Mouse (Mus musculus): ENCODE results near the gene Ctso.

Ctso gene

GRCm38 (mm10) chr3:81932141-81933101 lies at the start of gene Ctso:
Gene Ctso (plus strand): TSS chr3:81932601.
- peak; percentile 85 to 88 for DNase-seq

- DNase-seq, result no peak
Measured at GRCm38 (mm10) chr3:81883916-81884315, 48.5 kb upstream of the Ctso start.

GRCm38 (mm10) chr3:81885566-81885965 lies 46.8 kb upstream of the Ctso start:
- DNase-seq, result no peak

GRCm38 (mm10) chr3:81889137-81889536 lies 43.3 kb upstream of the Ctso start:
- no peak for DNase-seq

GRCm38 (mm10) chr3:81910286-81911036 lies 21.9 kb upstream of the Ctso start:
- DNase-seq, result no peak

- DNase-seq, result no peak
Measured at GRCm38 (mm10) chr3:81916030-81916686, 16.2 kb upstream of the Ctso start.

GRCm38 (mm10) chr3:81917354-81917935 lies 15.0 kb upstream of the Ctso start:
- no peak for DNase-seq

GRCm38 (mm10) chr3:81918215-81918614 lies 14.2 kb upstream of the Ctso start:
- DNase-seq, result no peak

GRCm38 (mm10) chr3:81919681-81920080 lies 12.7 kb upstream of the Ctso start:
- DNase-seq, result no peak

GRCm38 (mm10) chr3:81922910-81923309 lies 9.5 kb upstream of the Ctso start:
- no peak for DNase-seq

GRCm38 (mm10) chr3:81924931-81925330 lies 7.5 kb upstream of the Ctso start:
- DNase-seq, result peak; percentile 44 to 60

- no peak for DNase-seq
Measured at GRCm38 (mm10) chr3:81925856-81926255, 6.5 kb upstream of the Ctso start.

GRCm38 (mm10) chr3:81926764-81927325 lies 5.6 kb upstream of the Ctso start:
- peak; percentile 21 to 27 for DNase-seq

GRCm38 (mm10) chr3:81929073-81929472 lies 3.3 kb upstream of the Ctso start:
- DNase-seq, result no peak

GRCm38 (mm10) chr3:81931695-81932094 lies 706 bp upstream of the Ctso start:
- DNase-seq, result no peak

- no peak for DNase-seq
Measured at GRCm38 (mm10) chr3:81933348-81933747, 947 bp downstream of the Ctso start.

- no peak for DNase-seq
Measured at GRCm38 (mm10) chr3:81938924-81939323, 6.5 kb downstream of the Ctso start.

- no peak for DNase-seq
Measured at GRCm38 (mm10) chr3:81942341-81942740, 9.9 kb downstream of the Ctso start.

- no peak for DNase-seq
Measured at GRCm38 (mm10) chr3:81943097-81943496, 10.7 kb downstream of the Ctso start.

- DNase-seq, result no peak
Measured at GRCm38 (mm10) chr3:81944851-81945393, 12.5 kb downstream of the Ctso start.

GRCm38 (mm10) chr3:81949048-81949447 lies 16.6 kb downstream of the Ctso start:
- DNase-seq, result no peak

GRCm38 (mm10) chr3:81951785-81952184 lies 19.4 kb downstream of the Ctso start:
- DNase-seq, result no peak
